Mouse (Mus musculus): ENCODE measurements around the gene Otulinl.

GRCm38 (mm10) chr15:27666911-27667539 lies 14.4 kb downstream of the Otulinl start:
- TF ChIP-seq CTCF (IDR thresholded peaks at IDR 0.05; ENCODE audit: extremely low read depth, insufficient read length, insufficient replicate concordance, low read depth, low read length) = no peak
- TF ChIP-seq POLR2A (IDR thresholded peaks at IDR 0.05; ENCODE audit: low read depth, low read length) = no peak

Measured in small intestine, adult 2 months (tissue).